Mouse (Mus musculus): ENCODE results near the gene Anks1.

- TF ChIP-seq HCFC1 (IDR thresholded peaks at IDR 0.05; ENCODE audit: borderline replicate concordance, insufficient read depth, low read length) (no peak), ZC3H11A (IDR thresholded peaks at IDR 0.05; ENCODE audit: borderline replicate concordance, low read depth, low read length) (no peak), MAFK (IDR thresholded peaks at IDR 0.05; ENCODE audit: insufficient read depth, low read depth, low read length) (no peak), ZNF384 (IDR thresholded peaks at IDR 0.05; ENCODE audit: low read depth, low read length) (no peak)
Observed at GRCm38 (mm10) chr17:28060681-28061080, 151.6 kb downstream of the Anks1 start.
